Mouse (Mus musculus) liver, postnatal 0 days (tissue): ENCODE results near the gene Ddx39b. TPM values are rescaled to one million over a fixed set of nuclear protein-coding genes. Genes with fewer than 3 reads are reported as not detected.

ENCODE experiments used
- ATAC-seq: fragments of 200-750 bp; cut with Nextera tagmentation; 2 replicates; pipeline ENCODE4 v1.8.0; 2017; ENCODE audit warnings: mild to moderate bottlenecking, moderate library complexity
- DNase-seq: peaks from one replicate; pipeline ENCODE4 v3.0.0-alpha.2; 2016
- H3K27ac ChIP-seq: fragments of 300-500 bp; sonication (generic); 2 replicates; pipeline ENCODE4 v1.5.1; 2014; ENCODE audit warnings: antibody characterized with exemption, moderate library complexity, mild to moderate bottlenecking, low read depth
- H3K27me3 ChIP-seq: fragments of 300-500 bp; sonication (generic); 2 replicates; pipeline ENCODE4 v1.6.1; 2014; ENCODE audit warnings: low read length, control low read depth, mixed read lengths; ENCODE audit not compliant: insufficient read depth
- H3K36me3 ChIP-seq: fragments of 300-500 bp; sonication (generic); replicated peaks from 2 replicates; pipeline ENCODE4 v1.6.1; 2014; ENCODE audit warnings: mild to moderate bottlenecking, control low read depth, low read length, moderate library complexity, mixed read lengths; ENCODE audit not compliant: insufficient read depth
- H3K4me1 ChIP-seq: fragments of 300-500 bp; sonication (generic); 2 replicates; pipeline ENCODE4 v1.6.1; 2014; ENCODE audit warnings: antibody characterized with exemption, mild to moderate bottlenecking, control low read depth; ENCODE audit not compliant: insufficient read depth
- H3K4me2 ChIP-seq: fragments of 300-500 bp; sonication (generic); 2 replicates; pipeline ENCODE4 v1.6.1; 2014; ENCODE audit warnings: low read depth, mild to moderate bottlenecking, low read length, moderate library complexity, mixed read lengths
- H3K4me3 ChIP-seq: fragments of 300-500 bp; sonication (generic); 2 replicates; pipeline ENCODE4 v1.5.1; 2014; ENCODE audit warnings: low read depth, low read length
- H3K9ac ChIP-seq: fragments of 300-500 bp; sonication (generic); replicated peaks from 2 replicates; pipeline ENCODE4 v1.6.1; 2014; ENCODE audit warnings: mild to moderate bottlenecking, moderate library complexity
- H3K9me3 ChIP-seq: fragments of 300-500 bp; sonication (generic); 2 replicates; pipeline ENCODE4 v1.6.1; 2016; ENCODE audit warnings: mild to moderate bottlenecking, control low read depth, low read length, mixed read lengths
- CTCF ChIP-seq: sonication (generic); IDR thresholded peaks from 2 replicates; pipeline ENCODE4 v1.5.1; 2016; ENCODE audit warnings: antibody characterized with exemption, low read depth
- EP300 ChIP-seq: IDR thresholded peaks from 2 replicates; pipeline ENCODE4 v1.6.1; 2016; ENCODE audit warnings: antibody characterized with exemption, low read depth, mild to moderate bottlenecking
- WGBS: fragments of 180-500 bp; shearing (Covaris S2); extraction: QIAGEN DNeasy Blood & Tissue Kit; methylation state at CpG from one replicate; pipeline ENCODE4 v1.1.7; 2014; ENCODE audit not compliant: insufficient replicate concordance; 5-methylcytosine and 5-hydroxymethylcytosine counted together
- polyA plus RNA-seq: library from polyadenylated mRNA; unstranded; fragments of >200 nt; fragmentation: Nextera tagmentation; extraction: Ambion mirVana; gene quantifications from 2 replicates; pipeline ENCODE4 v1.2.1, GENCODE M21; 2015

Gene Ddx39b
- polyA plus RNA-seq, 1 experiment from 2014 or later, result 87.2 TPM

DNA sequence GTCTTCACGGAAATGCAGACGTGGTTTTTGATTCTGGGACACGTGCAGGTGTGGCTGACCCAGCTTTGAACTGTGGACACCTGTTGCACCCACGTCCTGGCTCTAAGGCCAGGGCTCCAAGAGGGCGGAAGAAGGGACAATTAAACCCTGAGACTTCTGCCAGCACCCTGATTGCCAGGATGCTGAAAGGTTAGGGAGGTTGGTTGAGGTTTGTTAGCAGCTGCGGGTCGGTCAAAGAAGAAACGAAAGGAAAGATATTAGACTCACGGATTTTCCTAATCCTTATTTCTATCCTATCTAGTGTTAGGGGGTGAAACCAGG is 45.3 kb upstream of the Ddx39b start:
- peaks cover 16% of the 10 kb centered on the region for H3K4me1 ChIP-seq
- no peak overlapping the region for H3K9ac ChIP-seq
- DNase-seq, result no peak
- TF ChIP-seq EP300 (no peak), CTCF (no peak)
- peak overlapping the region; percentile 80 for H3K4me2 ChIP-seq
- no peak for ATAC-seq
- H3K36me3 ChIP-seq, result no peaks in the 10 kb centered on the region; the same call in 1 of the 2 replicates
- peak overlapping the region; percentile 44 for H3K4me3 ChIP-seq
- peaks cover 20% of the 10 kb centered on the region for H3K27me3 ChIP-seq
- H3K9me3 ChIP-seq, result no peaks in the 10 kb centered on the region
- 38% methylated on average over 9 of the region's 9 CpGs for WGBS
- H3K27ac ChIP-seq, result no peak overlapping the region

DNA sequence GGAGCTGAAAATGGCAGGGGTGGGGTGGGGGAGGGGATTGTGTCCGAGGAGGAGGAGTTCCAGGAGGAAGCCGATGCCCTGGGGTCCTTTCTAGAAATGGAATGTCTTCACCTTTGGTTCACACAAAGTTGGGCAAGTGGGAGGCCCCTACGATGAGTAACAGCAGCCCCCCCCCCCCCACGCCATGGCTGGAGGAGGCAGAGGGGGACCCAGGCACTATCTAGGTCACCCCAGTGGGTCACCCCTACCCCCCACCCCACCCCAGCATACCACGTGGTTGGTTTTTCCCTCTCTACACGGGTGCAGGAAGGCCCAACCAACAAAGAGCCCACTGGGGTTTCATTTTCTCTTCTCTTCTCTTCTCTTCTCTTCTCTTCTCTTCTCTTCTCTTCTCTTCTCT is 44.4 kb upstream of the Ddx39b start:
- H3K9me3 ChIP-seq, result no peaks in the 10 kb centered on the region
- no peak overlapping the region for H3K4me2 ChIP-seq
- no peak overlapping the region for H3K9ac ChIP-seq
- H3K27me3 ChIP-seq, result peaks cover 23% of the 10 kb centered on the region
- TF ChIP-seq EP300 (no peak), CTCF (no peak)
- peaks cover 14% of the 10 kb centered on the region for H3K4me1 ChIP-seq
- DNase-seq (no peak), ATAC-seq (no peak)
- 24% methylated on average over 4 of the region's 6 CpGs for WGBS
- no peak overlapping the region for H3K4me3 ChIP-seq
- H3K36me3 ChIP-seq, result no peaks in the 10 kb centered on the region; the same call in 1 of the 2 replicates
- no peak overlapping the region for H3K27ac ChIP-seq

DNA sequence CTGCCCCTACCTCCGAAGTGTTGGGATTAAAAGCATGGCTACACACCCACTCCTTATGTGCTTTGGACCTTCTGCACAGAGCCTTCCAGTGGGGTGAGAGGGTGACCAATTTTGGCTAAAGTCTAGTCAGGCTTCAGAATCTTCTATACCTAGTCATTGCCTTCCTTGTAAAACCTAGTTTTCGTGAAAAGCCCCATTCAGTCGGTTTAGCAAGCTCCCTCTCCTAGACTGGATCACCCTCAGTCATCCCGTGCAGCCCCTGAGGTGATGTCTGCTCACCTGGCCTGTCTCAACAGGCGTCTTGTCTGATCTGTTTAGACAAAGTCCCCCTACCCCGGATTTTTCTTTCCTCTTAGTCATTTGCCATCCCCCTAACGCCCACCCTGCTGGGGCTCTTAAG is 43.5 kb upstream of the Ddx39b start:
- TF ChIP-seq CTCF (no peak), EP300 (no peak)
- Histone ChIP-seq H3K4me1 (peaks cover 16% of the 10 kb centered on the region), H3K4me3 (no peak overlapping the region), H3K27ac (no peak overlapping the region), H3K27me3 (peaks cover 26% of the 10 kb centered on the region), H3K9me3 (no peaks in the 10 kb centered on the region), H3K36me3 (no peaks in the 10 kb centered on the region; the same call in 1 of the 2 replicates), H3K9ac (no peak overlapping the region), H3K4me2 (no peak overlapping the region)
- WGBS, result 69% methylated on average over 7 of the region's 7 CpGs
- DNase-seq (no peak), ATAC-seq (no peak)

DNA sequence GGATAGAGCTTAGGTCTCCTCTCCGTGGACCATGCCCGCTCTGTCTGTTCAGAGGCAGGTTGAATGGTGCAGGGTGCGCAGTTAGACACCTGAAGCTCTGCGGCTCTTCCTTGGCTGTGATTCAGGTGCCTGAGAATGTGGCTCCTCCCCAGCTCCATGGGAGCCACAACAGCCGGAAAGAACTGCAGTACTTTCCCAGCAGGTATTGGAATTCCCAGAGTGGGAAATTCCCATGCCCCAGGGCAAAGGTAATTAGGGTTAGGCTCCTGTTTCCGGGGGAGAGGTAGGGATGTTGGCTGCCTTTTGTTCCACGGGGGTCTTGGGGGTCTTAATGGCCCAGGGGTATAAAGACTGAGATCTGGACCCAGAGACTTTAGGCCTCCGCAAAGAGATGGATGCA is 42.6 kb upstream of the Ddx39b start:
- Histone ChIP-seq H3K4me2 (no peak overlapping the region), H3K36me3 (no peaks in the 10 kb centered on the region; the same call in 1 of the 2 replicates), H3K9me3 (no peaks in the 10 kb centered on the region), H3K27ac (no peak overlapping the region), H3K4me3 (no peak overlapping the region), H3K27me3 (peaks cover 34% of the 10 kb centered on the region), H3K9ac (no peak overlapping the region), H3K4me1 (peaks cover 16% of the 10 kb centered on the region)
- TF ChIP-seq CTCF, result no peak
- no peak for TF ChIP-seq EP300
- WGBS, result 60% methylated on average over 8 of the region's 8 CpGs
- no peak for DNase-seq
- ATAC-seq, result no peak

DNA sequence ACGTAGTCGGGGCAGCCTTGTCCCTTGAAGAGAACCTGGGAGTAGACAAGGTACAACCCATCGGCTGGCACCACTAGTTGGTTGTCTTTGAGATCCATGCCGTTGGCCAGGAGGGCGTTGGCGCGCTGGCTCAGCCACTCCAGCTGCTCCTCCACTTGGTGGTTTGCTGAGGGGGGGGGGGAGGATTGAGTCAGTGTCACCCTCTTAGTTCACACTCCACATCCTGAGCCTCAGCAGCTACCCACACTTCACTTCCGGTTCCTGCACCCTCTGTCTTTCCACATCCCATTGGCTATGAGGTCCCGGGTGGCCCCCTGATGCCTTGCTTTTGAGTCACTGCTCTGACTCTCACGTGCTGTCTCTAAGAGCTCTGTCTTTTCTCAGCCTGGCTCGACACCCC is 41.1 kb upstream of the Ddx39b start:
- no peaks in the 10 kb centered on the region; the same call in 1 of the 2 replicates for H3K36me3 ChIP-seq
- DNase-seq (peak; percentile 69), ATAC-seq (peak; percentile 66)
- peaks cover 31% of the 10 kb centered on the region; the same call in 1 of the 2 replicates for H3K27me3 ChIP-seq
- H3K4me1 ChIP-seq, result peaks cover 8% of the 10 kb centered on the region
- no peaks in the 10 kb centered on the region for H3K9me3 ChIP-seq
- no peak for TF ChIP-seq CTCF
- peak overlapping the region; percentile 30; the same call in 1 of the 2 replicates for H3K9ac ChIP-seq
- H3K27ac ChIP-seq, result peak overlapping the region; percentile 75
- peak overlapping the region; percentile 48 for H3K4me3 ChIP-seq
- 31% methylated on average over 11 of the region's 11 CpGs for WGBS
- peak overlapping the region; percentile 62 for H3K4me2 ChIP-seq

GRCm38 (mm10) chr17:35201128-35201527 is 40.4 kb upstream of the Ddx39b start:
- no peak for DNase-seq
- H3K9me3 ChIP-seq, result no peaks in the 10 kb centered on the region
- no peaks in the 10 kb centered on the region; the same call in 1 of the 2 replicates for H3K36me3 ChIP-seq
- H3K9ac ChIP-seq, result peak overlapping the region; percentile 40
- peak overlapping the region; percentile 48 for H3K4me3 ChIP-seq
- WGBS, result 20% methylated on average over 11 of the region's 11 CpGs
- peaks cover 8% of the 10 kb centered on the region for H3K4me1 ChIP-seq
- H3K27ac ChIP-seq, result peak overlapping the region; percentile 75
- no peak for ATAC-seq
- peaks cover 29% of the 10 kb centered on the region; the same call in 1 of the 2 replicates for H3K27me3 ChIP-seq
- no peak for TF ChIP-seq CTCF
- peak overlapping the region; percentile 62 for H3K4me2 ChIP-seq

GRCm38 (mm10) chr17:35201787-35202186 is 39.8 kb upstream of the Ddx39b start, which contains the start of gene Tnf:
Gene Tnf (minus strand): TSS chr17:35202007.
- peaks cover 29% of the 10 kb centered on the region; the same call in 1 of the 2 replicates for H3K27me3 ChIP-seq
- DNase-seq, result peak; percentile 58

More at GRCm38 (mm10) chr17:35201787-35202186, 39.8 kb upstream of the Ddx39b start, which contains the start of gene Tnf:
- TF ChIP-seq EP300 (no peak), CTCF (no peak)
- peak within 1 kb of the TSS; percentile 48 for H3K4me3 ChIP-seq
- H3K4me1 ChIP-seq, result peaks cover 8% of the 10 kb centered on the region
- no peaks in the 10 kb centered on the region for H3K9me3 ChIP-seq
- H3K36me3 ChIP-seq, result no peaks in the 10 kb centered on the region; the same call in 1 of the 2 replicates
- H3K9ac ChIP-seq, result peak within 1 kb of the TSS; percentile 40
- peak within 1 kb of the TSS; percentile 62 for H3K4me2 ChIP-seq
- 19% methylated on average over 13 of the region's 13 CpGs for WGBS
- no peak for ATAC-seq
- H3K27ac ChIP-seq, result peak within 1 kb of the TSS; percentile 75
